Mouse (Mus musculus) right cerebral cortex, postnatal 4 days (tissue): Measurements from ENCODE around the gene Zranb1.
A peak's percentile ranks its signal among the peaks of the same experiment; 100 is the strongest.

ENCODE experiments used
- DNase-seq: peaks from one replicate; pipeline ENCODE4 v3.0.0-alpha.2; 2022

Gene Zranb1

DNA sequence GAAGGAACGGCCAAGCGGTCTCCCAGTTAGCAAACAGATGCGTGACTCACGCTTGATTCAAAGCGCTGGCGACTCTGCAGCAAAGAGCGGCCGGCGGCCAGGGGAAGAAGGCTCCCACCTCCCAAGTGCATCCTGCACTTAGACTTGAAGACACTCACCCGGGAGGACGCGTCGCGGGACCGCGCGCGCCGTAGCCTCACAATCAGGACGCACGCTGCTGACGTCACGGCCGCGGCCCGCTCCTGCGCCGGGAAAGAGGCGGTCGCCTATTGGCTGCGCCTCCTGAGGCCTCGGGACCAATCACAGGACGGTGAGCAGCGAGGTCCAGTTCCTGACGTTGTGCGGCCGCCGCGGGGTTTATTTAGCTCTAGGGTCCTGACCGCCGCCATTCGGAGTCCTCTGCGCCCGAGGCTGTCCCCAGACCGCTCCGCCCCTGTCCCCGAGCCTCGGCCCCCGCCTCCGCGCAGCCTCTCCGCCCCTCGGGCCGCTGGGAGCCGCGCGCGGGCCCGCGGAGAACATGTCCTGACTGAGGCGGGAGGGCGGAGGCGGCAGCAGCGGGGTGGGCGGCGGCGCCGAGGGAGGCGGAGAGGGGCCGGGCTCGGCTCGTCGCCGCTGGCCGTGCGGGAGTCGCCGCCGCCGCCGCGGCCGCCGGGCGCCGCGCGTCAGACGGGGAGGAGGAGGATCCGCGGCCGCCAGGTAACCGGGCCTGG, at the start of gene Zranb1:
Gene Zranb1, plus strand, starts transcription at position 293 of the 710 bp plus-strand sequence.
- peak; percentile 98 for DNase-seq

DNA sequence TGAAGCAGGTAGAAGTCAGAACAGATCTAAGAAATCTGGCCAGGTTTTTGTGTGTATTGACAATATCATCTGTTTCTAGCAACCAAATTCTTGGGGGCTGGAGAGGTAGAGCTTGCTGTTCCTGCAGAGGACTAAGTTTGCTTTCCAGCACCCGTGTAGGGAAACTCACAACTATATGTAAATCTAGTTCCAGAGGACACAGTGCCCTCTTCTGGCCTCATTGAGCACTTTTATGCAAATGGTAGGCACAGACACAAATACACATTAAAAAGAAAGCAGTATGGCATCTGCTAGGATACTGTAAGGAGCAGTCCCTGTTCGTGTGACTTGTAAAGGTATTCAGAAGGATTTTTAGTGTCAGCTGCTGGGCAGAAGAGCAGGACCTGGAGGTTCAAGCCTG, 48.6 kb upstream of the Zranb1 start:
- no peak for DNase-seq

DNA sequence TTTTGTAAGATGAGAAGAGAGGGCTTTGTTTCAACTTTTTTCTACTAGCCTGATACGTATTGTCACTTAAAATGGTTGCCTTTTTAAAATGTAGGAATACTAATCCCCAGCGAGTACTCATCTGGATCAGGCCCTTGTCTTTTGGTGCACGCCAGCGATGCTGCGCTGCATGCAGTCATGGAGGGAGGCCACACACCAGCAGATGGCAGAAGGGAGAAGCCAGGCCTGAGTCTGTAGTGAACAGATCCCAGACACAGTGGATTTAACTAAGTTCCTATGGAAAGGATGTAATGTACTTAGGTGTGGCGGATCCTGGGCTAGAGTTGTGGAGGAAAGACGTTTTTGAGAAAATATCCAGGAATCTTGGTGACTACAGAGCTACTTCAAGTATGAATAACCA, 46.9 kb upstream of the Zranb1 start:
- peak; percentile 16 for DNase-seq

DNA sequence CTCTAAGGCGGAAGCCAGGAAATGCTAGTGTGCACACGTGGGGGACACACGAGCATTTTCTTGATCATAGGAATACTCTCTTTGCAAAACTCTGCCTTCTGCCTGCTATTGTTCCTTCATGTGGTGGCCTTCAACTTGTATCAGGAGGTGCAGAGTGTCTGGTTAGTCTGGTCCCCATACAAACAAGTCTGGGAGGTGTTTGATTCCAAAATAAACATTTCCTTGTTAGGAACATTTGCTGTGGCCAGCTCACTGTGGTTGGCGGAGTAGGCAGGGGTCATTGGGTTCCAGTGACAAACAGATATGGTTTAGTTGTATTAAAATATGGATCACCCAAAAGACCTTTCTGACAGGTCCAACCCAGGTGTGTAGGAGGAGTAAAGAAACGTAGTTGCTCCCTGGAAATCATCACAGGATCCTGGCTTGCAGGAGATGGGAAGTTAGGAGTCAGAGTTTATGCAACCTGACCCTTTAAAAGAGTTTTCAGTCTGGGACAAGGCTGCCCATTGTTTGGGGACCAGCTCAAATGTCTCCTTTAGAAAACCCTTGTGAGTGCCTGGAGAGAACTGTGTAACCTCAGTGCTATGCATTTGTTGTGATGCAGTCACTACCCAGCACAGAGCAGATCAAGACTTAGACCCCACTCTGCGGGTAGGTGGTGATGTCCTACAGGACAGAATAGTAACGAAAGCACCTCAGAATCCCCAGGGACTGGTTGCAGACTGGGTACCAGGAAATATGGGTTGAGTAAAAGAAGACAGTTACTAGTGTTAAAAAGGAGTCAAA, 43.7 kb upstream of the Zranb1 start:
- DNase-seq: no peak

DNA sequence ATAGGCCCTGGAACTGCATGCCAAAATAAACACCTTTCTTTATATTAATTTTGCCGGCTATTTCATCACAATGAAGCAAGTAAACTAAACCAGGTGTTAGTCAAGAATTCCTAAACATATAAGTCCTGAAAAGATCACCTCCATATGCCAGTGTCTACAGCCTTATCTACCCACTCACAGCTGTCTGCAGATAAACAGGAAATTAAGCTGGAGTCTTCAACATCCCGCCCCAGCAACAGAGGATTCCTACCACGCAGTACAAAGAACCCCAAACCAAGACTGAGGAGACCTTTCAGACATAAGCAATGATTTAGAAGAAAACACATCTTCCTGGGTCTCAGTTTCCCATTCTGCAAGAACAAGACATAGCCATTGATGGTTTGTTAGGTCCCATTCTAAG, 42.9 kb upstream of the Zranb1 start:
- DNase-seq: no peak

DNA sequence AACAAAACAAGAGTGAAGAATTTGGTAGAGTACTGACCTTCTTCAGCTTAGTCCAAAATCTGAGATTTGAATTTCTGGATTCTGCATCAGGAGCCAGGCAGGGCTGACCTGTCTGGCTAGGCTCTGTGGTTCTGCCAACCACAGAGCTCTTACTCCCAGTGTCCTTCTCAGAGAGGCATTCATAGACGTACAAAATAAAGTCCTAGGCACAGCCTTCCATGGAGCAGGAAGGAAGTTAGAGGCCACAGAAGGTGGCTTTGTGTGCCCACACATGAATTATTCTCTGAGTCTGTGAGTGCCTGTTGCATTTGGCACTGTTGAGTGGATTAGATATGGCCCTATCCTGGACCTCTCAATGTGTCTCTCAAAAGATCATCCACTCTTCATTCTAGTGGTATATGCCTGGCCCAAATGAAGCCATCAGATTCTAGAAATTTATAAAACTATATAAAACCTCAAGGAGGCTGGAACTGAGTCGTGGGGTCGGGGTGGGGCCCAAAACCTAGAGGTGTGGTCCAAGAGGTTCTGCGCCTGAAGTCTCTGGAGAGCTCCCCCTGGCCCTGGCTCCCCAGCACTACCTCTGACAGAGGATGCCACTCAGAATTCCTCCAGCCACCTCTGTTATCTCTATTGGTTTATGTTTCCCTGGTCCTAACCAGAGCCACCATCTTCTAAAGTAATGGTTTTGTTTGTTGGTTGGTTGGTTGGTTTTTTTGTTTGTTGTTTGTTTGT, 42.3 kb upstream of the Zranb1 start:
- DNase-seq: no peak

DNA sequence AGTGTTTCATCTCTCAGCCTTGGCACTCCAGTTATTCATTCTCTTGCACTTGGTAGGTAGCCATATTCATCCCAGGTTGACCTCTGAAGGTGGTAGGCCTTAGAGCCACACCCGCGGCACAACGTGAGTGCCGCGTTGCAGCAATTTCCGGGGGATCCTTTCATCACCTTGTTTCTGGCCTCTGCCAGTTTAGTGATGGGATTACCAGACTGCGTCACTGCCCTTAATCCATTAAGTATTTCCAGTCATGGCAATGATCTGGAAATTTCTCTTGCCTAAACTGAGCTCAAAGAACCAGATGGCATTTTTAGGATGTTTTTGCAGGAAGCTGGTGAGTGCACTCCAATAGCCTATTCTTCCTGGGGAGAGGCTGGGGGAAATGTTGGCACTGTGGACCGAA, 41.3 kb upstream of the Zranb1 start:
- no peak for DNase-seq

DNA sequence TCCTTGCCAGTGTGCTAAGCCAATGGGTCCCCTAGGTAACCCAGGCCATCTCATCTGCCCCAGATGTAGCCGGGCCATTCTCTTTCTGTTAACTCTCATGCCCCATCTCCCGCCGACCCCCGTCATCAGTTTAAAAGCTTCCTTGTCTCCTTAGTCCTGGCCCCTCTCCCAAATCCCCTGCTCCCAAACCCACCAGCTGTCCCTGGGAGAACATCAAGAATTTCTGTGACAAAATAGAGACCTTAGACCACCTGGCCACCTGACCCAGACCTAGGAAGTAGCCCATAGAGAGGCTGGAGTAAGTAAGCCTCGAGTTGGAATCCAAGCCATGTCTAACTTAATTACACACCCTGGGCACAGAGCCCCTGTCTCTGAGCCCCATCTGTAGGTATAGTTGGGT, 40.7 kb upstream of the Zranb1 start:
- DNase-seq: no peak

DNA sequence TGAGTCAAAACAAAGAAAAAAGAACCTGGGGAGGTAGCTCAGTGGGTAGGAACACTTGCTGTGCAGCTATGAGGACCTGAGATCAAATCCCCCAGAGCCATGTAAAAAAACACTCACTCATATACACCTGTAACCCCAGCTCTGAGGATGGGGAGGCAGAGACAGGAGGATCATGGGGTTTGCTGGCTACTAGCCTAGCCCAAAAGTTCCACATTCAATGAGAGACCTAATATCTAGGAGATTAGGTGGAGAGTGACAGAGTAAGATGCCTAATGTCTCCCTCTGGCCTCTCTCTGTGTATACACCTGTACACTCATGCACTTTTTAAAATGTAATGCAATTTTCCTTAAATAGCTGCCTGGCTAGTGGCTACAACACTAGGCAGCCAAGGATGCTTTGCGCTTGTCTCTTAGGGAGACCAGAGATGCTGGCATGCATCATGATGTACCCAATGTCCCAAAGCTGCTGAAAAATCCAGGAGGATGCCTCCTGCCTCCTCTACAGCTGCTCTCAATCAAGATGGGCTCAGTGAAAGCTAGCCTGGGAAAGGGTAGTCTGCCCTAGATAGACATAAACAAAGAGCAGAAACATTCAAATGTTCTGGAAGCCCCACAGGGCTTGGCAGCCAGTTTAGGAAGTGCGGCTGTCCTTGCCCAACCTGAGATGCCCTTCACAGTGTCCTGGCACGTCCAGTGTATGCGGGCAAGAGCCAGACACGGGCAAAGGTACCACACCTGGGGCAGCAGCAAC, 39.2 kb upstream of the Zranb1 start:
- DNase-seq: no peak

DNA sequence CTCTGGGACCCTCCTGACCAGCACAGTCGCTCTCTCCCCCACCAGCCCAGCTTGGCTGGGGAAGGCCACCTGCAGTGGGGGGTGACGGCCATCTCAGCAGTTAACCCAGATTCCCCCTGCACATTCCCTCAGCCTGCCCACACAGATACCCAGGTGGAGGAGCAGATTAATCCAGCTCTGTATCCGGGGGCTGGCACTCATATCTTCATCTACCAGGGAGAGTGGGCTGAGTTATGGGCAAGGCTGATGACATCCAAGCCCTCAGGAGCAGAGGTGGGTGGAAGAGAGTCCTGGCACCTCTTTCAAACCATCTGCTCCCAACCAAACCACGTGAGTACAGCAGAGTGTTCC, 38.7 kb upstream of the Zranb1 start:
- no peak for DNase-seq

DNA sequence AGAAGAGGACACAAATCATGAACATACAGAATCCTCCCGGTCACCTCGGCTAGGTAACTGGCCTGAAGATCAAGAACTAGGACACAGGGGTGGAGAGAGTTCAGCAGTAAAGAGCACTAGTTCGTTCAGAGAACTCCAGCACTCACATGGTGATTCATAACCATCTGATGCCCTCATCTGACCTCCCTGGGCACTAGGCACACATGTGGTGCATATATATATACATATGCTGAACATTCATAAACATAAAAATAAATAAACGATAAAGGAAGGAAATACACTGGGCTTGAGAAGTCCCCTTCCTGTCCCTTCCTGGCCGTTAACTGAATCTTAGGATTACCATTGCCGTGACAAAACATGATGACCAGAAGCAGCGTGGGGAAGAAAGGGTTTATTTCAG, 38.1 kb upstream of the Zranb1 start:
- no peak for DNase-seq

DNA sequence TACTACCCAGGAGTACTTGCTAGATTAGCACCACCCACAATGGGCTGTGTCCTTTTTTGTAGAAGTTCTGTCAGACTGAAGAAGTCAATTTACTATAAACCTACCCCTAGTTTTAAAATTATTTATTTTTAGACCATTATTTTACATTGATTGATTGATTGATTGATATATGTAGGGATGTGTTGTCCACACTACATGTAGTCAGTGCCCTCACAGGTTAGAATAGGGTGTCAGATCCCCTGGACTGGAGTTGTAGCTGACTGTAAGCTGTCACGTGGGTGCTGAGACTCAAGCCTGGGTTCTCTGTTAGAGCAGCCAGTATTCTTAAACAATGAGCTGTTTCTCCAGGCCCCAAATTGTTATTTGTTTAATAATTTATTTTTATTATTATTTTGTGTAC, 37.6 kb upstream of the Zranb1 start:
- DNase-seq: no peak

DNA sequence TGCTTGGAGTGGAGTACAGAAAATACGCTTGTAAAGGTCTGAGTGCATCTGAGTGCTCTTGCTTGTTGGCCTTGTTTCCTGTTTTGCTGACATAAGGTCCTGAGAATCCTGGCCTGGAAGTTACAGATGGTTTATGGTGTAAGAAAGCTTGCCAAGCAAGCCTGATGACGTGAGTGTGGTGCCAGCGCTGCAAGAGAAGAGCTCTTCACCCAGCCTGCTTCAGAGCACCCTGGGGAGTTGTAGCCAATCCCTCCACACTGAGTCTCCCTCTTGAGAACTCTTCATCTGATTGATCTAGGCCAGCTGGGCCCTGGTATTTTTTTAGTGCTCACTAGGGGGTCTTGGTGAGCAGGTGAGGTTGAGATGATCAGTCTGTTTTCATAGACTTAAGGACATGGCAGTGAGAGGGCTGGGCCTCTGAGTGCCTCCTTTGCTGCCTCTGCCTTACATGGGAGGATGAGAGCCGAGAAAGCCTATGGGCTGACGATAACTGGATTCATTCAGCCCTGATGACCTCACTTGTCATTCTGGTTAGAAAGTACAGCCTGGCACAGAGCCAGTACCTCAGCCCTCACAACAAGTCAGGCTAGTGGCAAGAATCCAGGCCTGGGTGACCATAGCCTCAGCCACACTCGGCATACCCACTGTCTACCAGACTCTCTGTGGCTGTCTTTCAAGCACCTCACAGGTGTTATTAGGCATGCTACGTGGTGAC, 35.9 kb upstream of the Zranb1 start:
- no peak for DNase-seq

DNA sequence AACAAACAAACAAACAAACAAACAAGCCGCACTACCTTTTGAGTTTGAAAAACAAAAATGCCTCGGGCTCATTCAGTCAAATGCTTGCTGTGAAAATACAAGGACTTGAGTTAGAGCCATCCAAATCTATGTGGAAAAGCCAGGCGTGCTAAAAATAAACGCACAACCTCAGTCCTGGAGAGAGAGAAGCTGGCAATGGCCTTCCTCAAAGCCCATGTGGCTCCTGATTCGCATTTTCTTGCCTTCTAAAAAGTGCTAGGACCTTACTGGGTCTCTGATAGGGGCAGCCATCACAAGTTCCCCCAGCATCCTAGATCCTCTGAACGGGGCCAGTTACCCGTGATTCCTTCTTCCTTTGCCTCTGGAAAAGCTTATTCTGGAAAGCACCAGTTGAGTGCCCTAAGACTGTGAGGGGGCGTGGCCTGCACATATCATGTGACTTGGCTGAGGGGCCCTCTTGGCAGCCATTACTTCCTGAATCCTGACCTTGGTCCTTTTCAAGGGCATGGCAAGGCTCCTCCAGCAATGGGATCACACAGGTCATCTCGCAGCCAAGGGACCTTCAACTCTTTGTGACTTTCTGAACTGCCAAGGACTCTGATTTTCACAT, 34.6 kb upstream of the Zranb1 start:
- no peak for DNase-seq

DNA sequence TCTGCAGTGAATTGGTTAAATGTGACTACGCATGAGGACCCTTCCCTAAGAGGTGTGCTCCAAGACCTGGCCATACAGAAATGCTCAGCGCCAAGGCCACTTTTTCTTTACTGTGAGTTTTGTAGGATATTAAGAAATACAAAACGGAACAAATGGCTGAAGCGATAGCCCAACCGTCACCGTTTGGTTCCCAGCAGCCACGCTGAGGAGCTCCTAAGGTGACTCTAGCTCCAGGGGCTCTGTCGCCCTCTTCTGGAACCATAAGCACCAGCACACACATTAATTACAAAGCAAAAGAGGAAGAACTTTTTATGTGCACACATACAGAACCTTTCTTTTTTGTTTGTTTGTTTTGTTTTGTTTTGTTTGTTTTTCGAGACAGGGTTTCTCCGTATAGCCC, 33.7 kb upstream of the Zranb1 start:
- DNase-seq: no peak

DNA sequence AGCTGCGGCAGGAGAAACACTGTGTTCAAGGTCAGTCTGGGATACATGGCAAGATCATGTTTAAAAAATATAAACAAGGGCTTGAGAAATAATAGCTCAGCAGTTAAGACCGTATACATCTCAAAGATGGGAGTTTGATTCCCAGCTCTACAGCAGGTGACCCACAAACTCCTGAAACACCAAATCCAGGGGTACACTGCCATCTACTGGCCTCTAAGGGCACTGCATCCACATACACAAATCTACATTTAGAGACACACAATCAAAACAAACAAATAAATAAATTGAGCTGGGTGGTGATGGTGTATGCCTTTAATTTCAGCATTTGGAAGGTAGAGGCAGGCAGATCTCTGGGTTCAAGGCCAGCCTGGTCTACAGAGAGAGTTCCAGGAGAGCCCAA, 32.7 kb upstream of the Zranb1 start:
- no peak for DNase-seq

DNA sequence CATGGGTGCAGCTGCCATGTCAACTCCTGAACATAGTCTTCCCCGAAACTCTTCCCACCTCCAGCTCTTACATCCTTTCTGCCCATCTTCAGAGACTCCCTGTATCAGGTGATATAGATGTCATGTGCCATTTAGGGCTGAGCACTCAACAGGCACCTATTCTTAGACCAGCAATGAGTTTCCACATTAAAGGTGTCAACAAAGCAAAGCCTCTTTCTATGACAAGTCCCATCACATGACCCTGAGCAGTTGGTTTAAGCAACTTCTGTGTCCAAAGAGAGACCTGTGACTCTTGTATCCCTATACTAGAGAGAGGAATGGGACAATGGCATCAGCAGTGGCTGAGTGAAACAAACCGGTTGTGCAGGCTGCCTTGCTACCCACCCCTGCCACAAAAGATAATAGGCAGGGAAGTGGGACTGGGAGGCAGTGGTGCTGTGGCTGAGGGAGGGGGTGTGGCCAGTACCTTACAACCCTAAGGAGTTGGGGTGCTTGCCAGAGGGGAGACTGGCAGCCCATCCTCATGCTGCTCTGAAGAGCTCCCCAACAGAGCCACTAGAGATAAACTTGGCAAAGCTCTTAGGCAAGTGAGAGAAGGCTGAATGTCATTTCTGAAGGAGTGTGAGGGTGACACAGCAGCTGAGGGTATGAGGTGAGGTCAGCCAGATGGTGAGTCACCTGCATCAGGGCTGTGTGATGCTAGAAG, 30.0 kb upstream of the Zranb1 start:
- DNase-seq: no peak

DNA sequence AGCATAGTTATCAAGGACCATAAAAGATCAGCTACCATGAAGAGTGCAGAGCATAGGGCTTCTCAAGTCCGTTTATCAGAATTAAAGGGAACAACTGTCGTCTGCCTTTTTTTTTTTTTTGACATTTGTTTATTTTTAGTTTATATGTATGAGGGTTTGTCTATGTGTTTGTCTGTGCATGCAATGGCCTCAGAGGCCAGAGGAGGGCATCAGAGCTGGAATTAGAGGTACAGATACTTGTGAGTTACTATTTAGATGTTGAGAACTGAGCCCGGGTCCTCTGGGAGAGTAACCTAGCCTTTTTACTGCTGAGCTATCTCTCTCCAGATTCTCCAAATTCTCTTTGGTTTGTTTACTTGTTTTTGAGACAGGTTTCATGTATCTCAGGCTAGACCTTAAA, 27.1 kb upstream of the Zranb1 start:
- DNase-seq: no peak

DNA sequence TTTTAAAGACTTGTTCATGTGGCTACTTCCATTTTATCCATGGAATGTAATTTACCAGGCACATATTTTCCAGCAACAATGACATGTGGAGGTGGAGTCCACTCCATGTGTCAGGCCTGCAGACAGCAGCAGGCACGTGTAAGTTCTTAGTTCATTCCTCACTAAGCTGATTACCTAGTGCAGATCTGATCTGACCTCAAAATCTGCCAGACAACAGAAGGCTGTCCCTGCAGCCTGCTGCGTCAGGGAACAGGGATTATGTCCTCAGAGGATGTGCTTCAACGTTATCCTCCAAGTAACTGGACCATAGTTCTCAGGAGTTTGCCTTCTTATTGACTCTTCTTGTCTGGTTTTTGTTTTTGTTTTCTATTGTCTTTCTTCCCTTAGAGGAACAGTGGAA, 9.0 kb upstream of the Zranb1 start:
- DNase-seq: no peak

DNA sequence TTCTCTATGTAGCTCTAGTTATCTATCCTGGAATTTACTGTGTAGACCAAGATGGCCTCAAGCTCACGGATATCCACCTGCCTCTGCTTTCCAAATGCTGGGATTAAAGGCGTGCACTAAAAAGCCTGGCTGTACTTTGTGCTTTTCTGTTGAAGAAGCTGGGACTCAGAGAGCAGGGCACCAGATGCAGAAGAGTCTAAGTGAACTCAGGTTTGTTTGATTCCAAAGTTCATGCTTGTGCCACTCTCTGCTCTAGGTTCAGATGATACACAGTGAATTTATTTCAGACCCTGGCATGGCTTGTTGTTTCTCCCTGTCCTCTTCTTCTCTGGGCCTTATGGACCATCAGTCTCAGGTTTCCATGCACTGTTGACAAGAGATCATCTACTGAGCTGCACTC, 5.7 kb upstream of the Zranb1 start:
- no peak for DNase-seq

DNA sequence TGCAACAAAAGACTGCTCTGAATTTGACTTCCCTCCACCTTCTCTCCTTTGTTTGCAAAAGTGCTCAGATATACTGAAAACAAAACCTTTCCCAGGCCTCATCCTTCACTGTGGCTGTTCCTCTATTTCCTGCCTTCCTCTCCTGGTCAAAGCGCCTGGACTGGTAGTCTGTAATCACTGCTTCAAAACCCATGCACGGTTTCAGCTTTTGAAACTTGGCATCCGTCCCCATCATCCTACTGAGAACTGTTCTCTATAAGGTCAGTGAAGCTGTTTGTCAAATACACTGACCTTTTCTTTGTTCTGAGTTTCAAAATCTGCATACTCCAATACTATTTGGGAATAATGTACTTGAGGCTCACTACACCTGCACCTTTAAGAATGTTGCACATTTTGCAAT, 3.7 kb upstream of the Zranb1 start:
- no peak for DNase-seq

DNA sequence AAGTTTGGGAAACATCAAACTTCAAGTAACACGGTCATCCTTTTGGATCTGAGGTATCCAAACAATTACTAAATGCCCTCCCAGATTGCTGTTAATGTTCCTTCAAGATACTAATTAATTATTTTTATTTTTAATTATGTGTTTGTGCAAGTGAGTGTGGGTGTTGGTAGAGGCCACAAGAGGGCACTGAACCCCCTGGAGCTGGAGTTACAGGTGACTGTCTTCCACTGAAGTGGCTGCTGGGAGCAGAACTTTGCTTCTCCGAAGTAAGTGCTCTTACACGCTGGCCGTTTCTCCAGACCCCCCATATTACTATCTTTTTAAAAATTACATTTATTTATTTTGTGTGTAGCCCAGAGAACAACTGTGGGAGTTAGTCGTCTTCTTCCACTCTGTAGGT, 887 bp upstream of the Zranb1 start:
- no peak for DNase-seq
